In genomic region chr7:88319414-88320140, GRCm38 (mm10) we compare ENCODE assay signal across 23 mouse cellular contexts. TPM values are rescaled to one million over a fixed set of nuclear protein-coding genes. Genes with fewer than 3 reads are reported as not detected.
DNase-seq lines count a peak whose midpoint lies in the region; ATAC-seq and TF ChIP-seq lines count a peak whose summit lies in the region.
"Had no signal": no experiment of that assay in that cellular context is flagged by ENCODE, and none has a peak within 500 bp of the region (broad histone marks: within the 10 kb centered on the region; RNA-seq: fewer than 3 reads in every experiment).

No protein-coding gene starts in this region.

- no peak for ATAC-seq in stomach, embryonic 16.5 days (ENCODE audit: insufficient read depth, low FRiP score)
- no peak for ATAC-seq in stomach, postnatal 0 days (ENCODE audit: low FRiP score, low TSS enrichment)
- ATAC-seq in hematopoietic stem cell, adult 5-6 weeks (replicated peaks in 1 of 2; ENCODE audit: insufficient read depth in 1 of 2, low FRiP score in 2 of 2, low TSS enrichment in 1 of 2, low read depth in 1 of 2, poor library complexity in 2 of 2, severe bottlenecking in 2 of 2), result peak; percentile 33 to 44; a peak in 3 of 4 replicates
- 0 out of 2 replicates have a peak, but pooled peaks have one; percentile 43 for ATAC-seq in monocyte, adult 5-6 weeks (replicated peaks; ENCODE audit: insufficient number of reproducible peaks, low FRiP score, low TSS enrichment, poor library complexity, severe bottlenecking)
- ATAC-seq: forebrain, embryonic 15.5 days; hindbrain, embryonic 16.5 days; midbrain, embryonic 13.5 days had no signal

- no peak overlapping the region for H3K9ac ChIP-seq in stomach, embryonic 16.5 days (ENCODE audit: low read length)
- H3K9ac ChIP-seq in stomach, postnatal 0 days (ENCODE audit: low read length), result no peak overlapping the region
- H3K9ac ChIP-seq: embryonic facial prominence, embryonic 12.5 days; forebrain, embryonic 15.5 days; liver, embryonic 14.5 days; lung, embryonic 14.5 days; midbrain, embryonic 13.5 days had no signal

- no peaks in the 10 kb centered on the region for H3K27me3 ChIP-seq in stomach, embryonic 16.5 days (ENCODE audit: control insufficient read depth, insufficient read depth, low read length)
- H3K27me3 ChIP-seq in stomach, postnatal 0 days (ENCODE audit: control insufficient read depth, insufficient read depth, low read length), result no peaks in the 10 kb centered on the region
- no peaks in the 10 kb centered on the region for H3K27me3 ChIP-seq in embryonic facial prominence, embryonic 10.5 days (replicated peaks; ENCODE audit: low read depth, poor library complexity, severe bottlenecking)
- H3K27me3 ChIP-seq: embryonic facial prominence, embryonic 12.5 days; forebrain, embryonic 15.5 days; midbrain, embryonic 13.5 days had no signal

- no peak for TF ChIP-seq EP300 in stomach, postnatal 0 days (optimal IDR thresholded peaks at IDR 0.05)

- no peaks in the 10 kb centered on the region for H3K9me3 ChIP-seq in stomach, embryonic 16.5 days (replicated peaks; ENCODE audit: control insufficient read depth, low read length)
- no peaks in the 10 kb centered on the region for H3K9me3 ChIP-seq in stomach, postnatal 0 days (ENCODE audit: control insufficient read depth, low read length)
- H3K9me3 ChIP-seq in embryonic facial prominence, embryonic 10.5 days, result no peaks in the 10 kb centered on the region
- H3K9me3 ChIP-seq: embryonic facial prominence, embryonic 12.5 days; forebrain, embryonic 15.5 days; midbrain, embryonic 13.5 days had no signal

- TF ChIP-seq CTCF in stomach, postnatal 0 days (IDR thresholded peaks at IDR 0.05; ENCODE audit: low read depth), result no peak

- H3K4me1 ChIP-seq in stomach, embryonic 16.5 days (ENCODE audit: control insufficient read depth, insufficient read depth, low read length), result peaks cover 5% of the 10 kb centered on the region; the same call in 1 of the 2 replicates
- H3K4me1 ChIP-seq in stomach, postnatal 0 days (replicated peaks; ENCODE audit: control insufficient read depth, insufficient read depth), result no peaks in the 10 kb centered on the region
- no peaks in the 10 kb centered on the region for H3K4me1 ChIP-seq in embryonic facial prominence, embryonic 10.5 days
- H3K4me1 ChIP-seq: embryonic facial prominence, embryonic 12.5 days; forebrain, embryonic 15.5 days had no signal

- 84% methylated on average over 3 of the region's 3 CpGs for WGBS in stomach, embryonic 16.5 days
- WGBS in stomach, postnatal 0 days, result 87% methylated on average over 3 of the region's 3 CpGs
- 86% methylated on average over 3 of the region's 3 CpGs for WGBS in embryonic facial prominence, embryonic 10.5 days

- no peak overlapping the region for H3K4me2 ChIP-seq in stomach, embryonic 16.5 days (ENCODE audit: low read depth, low read length)
- no peak overlapping the region for H3K4me2 ChIP-seq in stomach, postnatal 0 days (replicated peaks; ENCODE audit: low read depth)
- H3K4me2 ChIP-seq: embryonic facial prominence, embryonic 12.5 days; forebrain, embryonic 15.5 days; lung, embryonic 14.5 days; midbrain, embryonic 13.5 days had no signal

- H3K4me3 ChIP-seq in stomach, embryonic 16.5 days (replicated peaks; ENCODE audit: low read length), result no peak overlapping the region
- no peak overlapping the region for H3K4me3 ChIP-seq in stomach, postnatal 0 days (ENCODE audit: low read depth, low read length)
- H3K4me3 ChIP-seq in embryonic facial prominence, embryonic 10.5 days, result no peak overlapping the region
- H3K4me3 ChIP-seq: embryonic facial prominence, embryonic 12.5 days; forebrain, embryonic 15.5 days; midbrain, embryonic 13.5 days had no signal

- H3K27ac ChIP-seq in stomach, embryonic 16.5 days (ENCODE audit: low read length), result peak overlapping the region; percentile 38; the same call in 1 of the 2 replicates
- no peak overlapping the region for H3K27ac ChIP-seq in stomach, postnatal 0 days (replicated peaks)
- no peak overlapping the region for H3K27ac ChIP-seq in embryonic facial prominence, embryonic 10.5 days (replicated peaks)
- H3K27ac ChIP-seq: embryonic facial prominence, embryonic 12.5 days; forebrain, embryonic 15.5 days; liver, embryonic 14.5 days; midbrain, embryonic 13.5 days had no signal

- H3K36me3 ChIP-seq in stomach, embryonic 16.5 days (ENCODE audit: control insufficient read depth, insufficient read depth, low read length), result no peaks in the 10 kb centered on the region
- no peaks in the 10 kb centered on the region for H3K36me3 ChIP-seq in stomach, postnatal 0 days (ENCODE audit: control insufficient read depth, insufficient read depth, low read length)
- H3K36me3 ChIP-seq in embryonic facial prominence, embryonic 10.5 days (replicated peaks), result no peaks in the 10 kb centered on the region
- H3K36me3 ChIP-seq: embryonic facial prominence, embryonic 12.5 days; forebrain, embryonic 15.5 days; midbrain, embryonic 13.5 days had no signal

- peak; percentile 3 for DNase-seq in adrenal gland, adult 2 months
- no peak for DNase-seq in adrenal gland, adult 18-20 months (ENCODE audit: low spot score in 2 of 2)
- no peak for DNase-seq in stomach, postnatal 0 days (ENCODE audit: low spot score)
- DNase-seq in embryonic facial prominence, embryonic 10.5 days (ENCODE audit: low spot score), result no peak
- no peak for DNase-seq in right cerebral cortex, postnatal 25 days
- DNase-seq: adrenal gland, postnatal 36 days; cerebellum, adult 2 months; cerebellum, postnatal 14 days; heart, postnatal 14 days; kidney, adult 9 months; kidney, postnatal 36 days; lung, embryonic 14.5 days; lung, postnatal 14 days; right cerebral cortex, postnatal 4 days; thymus, postnatal 14 days had no signal

RNA-seq across cellular contexts. Expression of gene Ctsc, which starts 41.7 kb away (rescaled TPM):
- total RNA-seq in adrenal gland, adult 2 months (2021), result 10 to 100 TPM; 30.4 to 36.4 TPM
- polyA plus RNA-seq in adrenal gland, adult 2 months (2012; rRNA removed), result 45.6 and 63.0 TPM in 2 replicates
- 10 to 100 TPM; 27.5 to 47.6 TPM for total RNA-seq in adrenal gland, adult 18-20 months (2021)
- polyA plus RNA-seq in stomach, embryonic 16.5 days (2015; fragmentation: Nextera tagmentation; extraction: Ambion mirVana), result 141 and 144 TPM in 2 replicates
- polyA plus RNA-seq in stomach, postnatal 0 days (2015; fragmentation: Nextera tagmentation; extraction: Ambion mirVana), result 64.9 and 65.8 TPM in 2 replicates
- total RNA-seq in hematopoietic stem cell, adult 5-6 weeks (2017), result 53.5 and 55.9 TPM in 2 replicates
- total RNA-seq in monocyte, adult 5-6 weeks (2017), result 248 to 277 TPM (median 251 TPM) in 3 replicates
- polyA plus RNA-seq in embryonic facial prominence, embryonic 10.5 days (2016; fragmentation: Nextera tagmentation; extraction: Ambion mirVana), result 20.6 and 21.6 TPM in 2 replicates

Comparison
In these comparisons a context has a peak if more than half of its experiments do, and no peak if none do; other contexts are left out.
1. ATAC-seq: peak in hematopoietic stem cell, adult 5-6 weeks (2 of 2) and monocyte, adult 5-6 weeks (single experiment); none in stomach, embryonic 16.5 days (single experiment) and stomach, postnatal 0 days (single experiment).